Mouse (Mus musculus) c-Kit-positive CD71-positive TER-119-negative erythroid progenitor cells, embryonic 14.5 days (primary cell): Measurements from ENCODE around the gene Fcrlb.
"Not testable (repeated sequence)": the region's sequence is repeated elsewhere in the genome, so short reads cannot be mapped to it uniquely, and the experiment has no call there.

Source experiments
- DNase-seq: peaks from one replicate; pipeline ENCODE4 v3.0.0-alpha.2; 2013; ENCODE audit warnings: low read depth

Fcrlb gene

DNA sequence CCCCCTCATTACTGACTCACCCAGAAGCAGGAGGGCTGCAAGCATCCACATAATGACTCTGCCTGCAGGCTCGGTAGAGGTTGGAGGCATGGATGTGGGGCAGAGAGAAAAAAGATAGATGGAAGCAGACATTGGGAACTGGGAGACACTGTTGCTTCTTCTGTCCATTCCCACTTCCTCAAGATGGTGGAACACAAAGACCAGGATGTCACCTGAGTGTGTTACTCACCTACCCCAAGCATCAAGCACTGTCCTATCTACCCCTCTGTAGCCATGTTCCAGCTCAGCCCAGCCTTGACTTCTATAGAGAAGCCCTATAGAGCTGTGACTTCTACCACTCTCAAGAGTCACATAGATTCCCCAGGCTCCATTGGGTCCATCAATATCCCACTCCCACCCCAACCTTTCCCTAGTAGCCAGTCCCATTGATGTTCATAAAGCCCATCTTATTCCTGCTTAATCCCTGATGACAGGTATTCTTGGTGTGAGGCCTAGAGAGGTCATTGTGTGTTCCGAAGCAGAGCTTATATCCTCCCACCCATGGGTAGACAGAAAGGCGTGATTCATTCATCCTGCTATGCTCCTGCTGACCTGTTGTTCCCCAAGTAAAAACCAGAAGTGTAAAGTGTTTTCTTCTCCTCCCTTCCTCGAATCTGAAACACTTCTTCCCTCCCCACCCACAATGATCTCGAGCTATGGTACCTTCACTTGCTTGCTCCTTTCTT is at the start of gene Fcrlb:
Gene Fcrlb, minus strand, starts transcription at position 51 of the 725 bp plus-strand sequence.
- no peak for DNase-seq

DNA sequence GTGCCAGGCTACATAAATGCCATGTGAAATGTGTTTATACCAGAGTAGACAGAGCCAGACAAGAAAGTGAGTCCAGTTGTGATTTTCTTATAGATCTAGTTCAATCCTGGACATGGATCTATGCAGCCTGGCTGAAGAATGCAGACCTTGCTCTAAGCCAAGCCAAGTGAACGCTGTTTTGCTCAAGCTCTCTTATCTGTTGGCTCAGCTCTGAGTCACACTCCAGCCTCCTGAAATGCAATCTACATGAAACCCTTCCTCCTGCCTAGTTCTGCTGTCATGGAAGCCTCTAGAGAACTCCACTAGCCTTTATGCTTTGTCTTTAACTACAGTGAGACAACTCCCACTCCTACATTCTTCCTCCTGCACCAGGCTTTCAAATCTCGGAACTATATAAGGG is 49.6 kb upstream of the Fcrlb start:
- no peak for DNase-seq

DNA sequence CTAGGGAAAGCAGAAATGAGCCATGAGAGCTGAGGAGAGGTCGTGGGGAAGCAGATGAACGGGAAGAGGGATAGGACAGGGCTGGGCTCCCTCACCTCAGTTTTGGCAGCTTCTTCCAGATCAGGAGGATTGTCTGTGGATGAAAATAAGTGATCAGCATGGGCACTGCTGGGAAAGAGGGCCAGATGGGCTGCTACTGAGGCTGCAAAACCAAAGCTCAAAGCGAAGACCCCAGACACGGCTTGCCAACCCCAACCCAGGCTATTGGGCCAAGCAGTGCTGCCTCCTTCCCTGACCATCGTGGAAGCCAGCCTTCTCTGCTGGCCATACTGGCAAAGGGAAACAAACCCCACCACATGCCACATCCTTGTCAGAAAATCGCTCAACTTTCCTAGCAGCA is 48.4 kb upstream of the Fcrlb start:
- no peak for DNase-seq

DNA sequence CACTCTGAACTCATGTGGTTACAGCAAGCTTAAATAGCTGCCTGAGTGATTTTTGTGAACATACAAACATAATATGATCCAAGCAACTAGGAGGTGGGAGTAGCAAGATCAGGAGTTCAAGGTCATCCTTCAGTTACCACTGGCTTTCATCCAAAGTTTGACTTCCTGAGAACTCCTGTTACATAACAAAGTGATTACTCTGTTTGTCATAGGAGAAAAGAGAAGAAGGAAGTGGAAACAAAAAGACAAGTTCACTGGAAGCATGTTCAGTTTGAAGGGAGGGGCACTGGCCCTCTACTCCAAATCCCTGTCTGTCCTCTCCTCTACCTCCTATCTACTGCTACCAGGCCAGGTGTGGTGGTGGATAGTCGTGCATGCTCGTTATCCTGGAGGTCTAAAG is 47.0 kb upstream of the Fcrlb start:
- no peak for DNase-seq

DNA sequence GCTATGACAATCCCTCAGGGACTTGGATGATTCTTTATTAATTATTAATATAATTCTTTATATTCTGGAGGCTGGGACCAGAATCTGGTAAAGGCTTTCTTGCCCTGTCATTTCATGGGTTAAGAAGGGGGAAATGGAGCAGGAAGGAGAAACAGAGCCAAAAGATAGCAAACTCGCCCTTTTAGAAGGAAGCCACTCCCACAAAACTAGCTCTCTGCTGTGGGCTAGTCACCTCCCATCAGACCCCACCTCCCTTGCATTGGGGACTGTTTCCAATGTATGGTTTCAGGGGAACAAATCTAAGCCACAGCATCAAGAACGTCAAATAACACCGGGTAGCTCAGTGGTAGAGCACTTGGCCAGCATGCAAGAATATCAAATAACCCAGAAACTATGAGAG is 45.5 kb upstream of the Fcrlb start:
- DNase-seq: no peak

DNA sequence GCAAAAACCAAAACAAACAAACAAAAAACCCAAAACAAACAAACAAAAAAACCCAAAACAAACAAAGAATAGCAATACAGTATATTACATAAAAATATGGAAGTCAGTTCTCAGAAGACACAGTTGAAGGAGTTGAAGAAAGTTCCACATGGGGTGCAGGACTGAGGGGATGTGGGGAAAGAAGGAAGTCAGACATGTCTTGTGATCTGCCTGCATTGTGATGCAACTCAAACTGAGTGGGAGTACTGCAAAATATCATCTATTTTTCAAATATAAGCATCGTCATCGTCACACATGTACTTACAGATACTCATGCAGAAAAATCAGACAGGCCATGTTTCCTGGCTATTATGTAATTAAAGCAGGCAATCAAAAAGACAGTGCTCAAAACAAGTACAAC is 40.5 kb upstream of the Fcrlb start:
- no peak for DNase-seq

DNA sequence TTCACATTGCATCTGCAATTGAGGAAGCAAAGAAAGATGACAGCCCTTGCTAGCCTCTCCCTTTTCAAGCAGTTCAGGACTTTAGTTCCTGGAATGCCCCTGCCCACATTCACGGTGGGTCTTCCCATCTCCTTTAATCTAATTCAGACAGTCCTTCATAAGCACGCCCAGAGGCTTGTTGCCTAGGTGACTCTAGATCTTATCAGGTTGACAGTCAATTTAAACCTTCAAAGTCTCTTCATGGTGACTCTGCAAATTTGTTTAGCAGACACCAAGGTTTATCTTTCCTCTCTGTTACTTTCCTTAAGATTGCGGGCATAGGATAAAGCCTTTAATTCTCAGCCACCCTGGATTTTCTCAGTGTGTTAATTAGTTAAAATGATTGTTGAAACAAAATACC is 38.0 kb upstream of the Fcrlb start:
- peak; percentile 71 for DNase-seq

DNA sequence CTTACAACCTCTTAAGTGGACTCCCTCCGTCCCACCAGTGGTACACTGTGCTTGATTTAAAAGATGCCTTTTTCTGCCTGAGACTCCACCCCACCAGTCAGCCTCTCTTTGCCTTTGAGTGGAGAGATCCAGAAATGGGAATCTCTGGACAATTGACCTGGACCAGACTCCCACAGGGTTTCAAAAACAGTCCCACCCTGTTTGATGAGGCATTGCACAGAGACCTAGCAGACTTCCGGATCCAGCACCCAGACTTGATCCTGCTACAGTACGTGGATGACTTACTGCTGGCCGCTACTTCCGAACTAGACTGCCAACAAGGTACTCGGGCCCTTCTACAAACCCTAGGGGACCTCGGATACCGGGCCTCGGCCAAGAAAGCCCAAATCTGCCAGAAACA is 32.2 kb upstream of the Fcrlb start:
- not testable (repeated sequence) for DNase-seq

DNA sequence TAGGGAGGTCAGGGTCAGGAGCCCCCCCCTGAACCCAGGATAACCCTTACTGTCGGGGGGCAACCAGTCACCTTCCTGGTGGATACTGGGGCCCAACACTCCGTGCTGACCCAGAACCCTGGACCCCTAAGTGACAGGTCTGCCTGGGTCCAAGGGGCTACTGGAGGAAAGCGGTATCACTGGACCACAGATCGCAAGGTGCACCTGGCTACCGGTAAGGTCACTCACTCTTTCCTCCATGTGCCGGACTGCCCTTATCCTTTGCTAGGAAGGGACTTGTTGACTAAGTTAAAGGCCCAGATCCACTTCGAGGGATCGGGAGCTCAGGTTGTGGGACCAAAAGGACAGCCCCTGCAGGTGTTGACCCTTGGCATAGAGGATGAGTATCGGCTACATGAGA is 31.4 kb upstream of the Fcrlb start:
- not testable (repeated sequence) for DNase-seq

DNA sequence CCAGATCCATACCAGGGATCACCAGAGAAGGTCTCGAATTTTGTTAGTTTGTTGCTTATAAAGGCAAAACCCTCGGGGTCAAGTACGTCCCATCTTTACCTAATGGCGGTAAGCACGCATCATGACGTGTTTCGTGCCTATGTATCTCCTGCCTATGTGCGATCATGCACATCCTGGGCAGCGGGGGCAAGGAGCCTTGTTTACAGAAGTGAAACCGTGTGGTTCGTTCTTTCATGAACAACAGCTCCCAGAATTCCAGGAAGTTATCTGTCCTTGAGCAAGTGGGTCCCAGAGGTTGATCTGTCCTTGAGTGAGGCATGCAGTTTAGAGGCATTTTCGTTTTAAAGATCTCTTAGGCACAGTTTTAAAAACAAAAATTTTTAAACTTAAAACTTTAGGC is 26.5 kb upstream of the Fcrlb start:
- no peak for DNase-seq

DNA sequence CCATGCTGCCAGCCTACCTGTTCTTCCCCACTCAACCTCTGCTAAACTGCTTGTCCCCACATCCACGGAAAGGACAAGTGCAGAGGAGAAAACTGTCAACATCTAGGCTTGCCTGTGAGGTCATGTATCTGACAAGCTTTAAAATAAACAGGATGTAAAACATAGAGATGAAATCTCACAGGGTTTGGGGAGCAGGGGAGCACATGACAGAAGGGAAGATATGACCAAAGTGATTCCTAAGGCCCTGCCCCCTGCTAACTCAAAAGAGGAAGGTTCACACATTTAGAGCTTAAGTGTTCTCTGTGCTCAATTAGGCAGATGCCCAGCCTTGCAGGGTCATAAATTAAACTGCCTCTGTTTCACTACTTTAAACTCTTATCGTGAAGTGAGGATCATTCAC is 21.6 kb upstream of the Fcrlb start:
- no peak for DNase-seq

DNA sequence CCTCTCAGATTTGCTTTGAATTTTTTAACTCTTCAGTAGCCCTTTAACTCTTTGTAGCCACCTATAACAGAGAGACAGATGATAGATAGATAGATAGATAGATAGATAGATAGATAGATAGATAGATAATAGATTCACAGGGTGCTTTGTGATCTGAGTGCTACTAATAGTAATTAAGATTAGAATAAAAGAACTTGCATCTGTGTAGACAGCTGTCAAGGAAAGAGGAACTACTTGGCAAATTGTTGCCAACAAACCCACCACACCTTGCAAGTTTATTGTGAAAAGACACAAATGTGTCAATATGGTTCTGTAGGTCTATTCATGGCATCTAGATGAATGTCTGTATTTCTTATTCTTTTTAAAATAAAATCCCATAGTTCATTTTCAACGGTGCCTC is 21.2 kb upstream of the Fcrlb start:
- no peak for DNase-seq

DNA sequence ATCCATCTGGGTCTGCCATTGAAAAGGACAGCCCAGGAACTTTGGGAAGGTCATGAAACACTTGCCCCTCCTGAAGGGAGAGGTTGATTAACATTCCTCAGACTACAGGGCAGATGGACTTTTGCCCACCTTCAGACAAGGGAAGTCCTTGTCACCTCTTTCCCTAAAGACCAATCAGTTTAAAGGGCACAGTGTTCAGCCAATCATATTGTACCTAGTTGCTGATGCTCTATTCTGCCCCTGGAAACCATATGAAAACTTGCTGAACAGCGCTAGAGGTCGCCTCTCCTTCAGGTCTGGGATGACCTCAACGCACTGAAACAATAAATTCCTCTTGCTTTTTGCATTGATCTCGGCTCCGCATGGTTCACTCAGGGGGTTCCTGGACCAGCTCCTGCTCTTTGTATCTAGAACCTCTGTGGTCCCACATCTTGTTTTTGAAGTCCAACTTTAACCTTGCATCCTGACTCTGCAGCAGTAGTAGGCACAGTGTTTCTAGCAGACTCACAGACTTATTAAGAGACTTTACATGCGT is 20.7 kb upstream of the Fcrlb start:
- no peak for DNase-seq

DNA sequence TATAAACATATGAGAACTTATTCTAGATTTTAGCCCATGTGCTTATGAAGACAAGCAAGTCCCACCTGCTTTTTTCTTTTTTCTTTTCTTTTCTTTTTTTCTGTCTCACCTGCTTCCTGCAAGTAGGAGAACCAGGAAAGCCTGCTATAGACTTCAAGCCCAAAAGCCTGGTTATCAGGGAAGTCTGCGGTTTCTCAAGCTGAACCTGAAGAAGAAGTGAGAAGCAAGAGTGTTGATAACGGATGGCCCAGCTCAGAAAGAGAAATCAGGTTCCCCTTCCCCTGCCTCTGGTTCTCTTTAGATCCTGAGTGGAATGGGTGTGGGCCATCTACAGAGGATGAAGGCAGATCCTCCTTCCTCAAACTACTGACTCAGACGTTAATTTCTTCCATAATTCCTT is 19.3 kb upstream of the Fcrlb start:
- DNase-seq: no peak

DNA sequence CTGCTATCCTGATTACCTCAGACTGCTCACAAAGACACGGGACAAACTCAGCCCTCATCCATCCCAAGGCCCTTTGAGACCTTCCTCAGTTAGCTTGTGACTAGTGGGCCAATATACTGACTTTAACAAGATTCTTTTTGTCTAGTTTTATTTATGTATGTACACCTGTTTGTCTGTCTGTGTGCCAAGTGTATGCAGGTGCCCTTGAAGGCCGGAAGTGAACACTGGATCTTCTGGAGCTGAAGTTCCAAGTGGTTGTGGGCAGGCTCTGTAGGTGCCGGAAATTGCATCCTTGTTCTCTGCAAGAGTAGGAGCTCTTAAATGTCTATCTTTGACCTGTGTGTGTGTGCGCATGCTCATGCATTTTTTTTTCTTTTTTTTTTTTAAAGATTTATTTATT is 16.5 kb upstream of the Fcrlb start:
- DNase-seq: no peak

DNA sequence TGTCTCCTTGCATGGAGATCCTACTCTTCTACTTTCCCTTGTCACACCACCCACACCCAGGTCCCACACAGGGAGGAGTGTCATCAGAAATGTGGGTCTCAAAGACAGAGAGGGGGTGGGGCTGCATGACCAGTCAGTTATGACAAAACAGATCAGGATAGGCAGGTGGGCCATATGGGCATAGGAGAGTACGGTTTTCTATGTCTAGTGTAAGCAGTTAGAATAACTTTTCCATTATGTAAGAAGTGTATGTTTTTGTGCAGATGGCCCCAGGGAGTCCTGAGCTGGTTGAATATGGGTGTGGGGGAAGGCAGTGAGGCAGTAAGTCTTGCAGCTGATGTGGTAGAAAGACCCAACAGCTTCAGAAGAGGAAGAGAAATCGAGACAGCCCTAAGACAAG is 15.7 kb upstream of the Fcrlb start:
- DNase-seq: no peak

DNA sequence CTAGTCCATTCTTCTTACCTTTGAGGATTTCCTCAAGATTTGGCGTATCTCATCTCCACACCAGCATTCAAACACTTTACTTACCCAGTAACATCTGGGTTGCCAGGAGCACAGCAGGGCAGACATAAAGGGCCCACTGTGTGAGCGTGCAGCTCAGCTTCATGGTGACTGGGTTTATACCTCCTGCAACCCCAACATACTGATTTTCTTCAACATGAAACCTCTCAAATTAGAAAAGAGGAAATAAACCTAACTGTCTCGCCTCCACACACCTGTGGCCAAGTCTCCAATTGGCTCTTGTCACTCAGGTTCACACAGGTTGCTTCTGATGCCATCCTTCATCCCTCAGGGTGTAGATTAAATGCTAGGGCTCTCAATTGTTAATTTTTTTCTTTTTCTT is 14.6 kb upstream of the Fcrlb start, which contains the start of gene Fcrla:
Gene Fcrla, minus strand, starts transcription at position 206 of the 400 bp plus-strand sequence.
- DNase-seq: no peak

DNA sequence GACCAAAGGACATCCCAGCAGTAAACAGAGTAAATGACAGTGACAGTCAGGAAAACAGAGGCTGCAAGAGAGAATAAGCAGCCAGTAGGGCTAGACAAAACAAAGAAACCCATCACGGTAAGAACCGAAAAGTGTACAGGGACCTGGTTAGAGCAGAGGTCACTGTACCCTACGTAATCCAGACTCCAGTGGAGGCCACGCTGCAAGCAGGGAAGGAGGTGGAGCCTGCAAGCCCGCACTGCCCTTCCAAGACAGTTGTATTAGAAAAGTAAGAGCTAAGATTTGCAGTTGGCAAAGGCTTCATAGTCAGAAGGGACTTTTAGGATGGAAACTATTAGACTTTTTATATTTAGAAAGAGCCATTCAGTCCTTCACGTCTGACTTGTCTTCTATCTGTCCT is 14.2 kb upstream of the Fcrlb start:
- DNase-seq: no peak

DNA sequence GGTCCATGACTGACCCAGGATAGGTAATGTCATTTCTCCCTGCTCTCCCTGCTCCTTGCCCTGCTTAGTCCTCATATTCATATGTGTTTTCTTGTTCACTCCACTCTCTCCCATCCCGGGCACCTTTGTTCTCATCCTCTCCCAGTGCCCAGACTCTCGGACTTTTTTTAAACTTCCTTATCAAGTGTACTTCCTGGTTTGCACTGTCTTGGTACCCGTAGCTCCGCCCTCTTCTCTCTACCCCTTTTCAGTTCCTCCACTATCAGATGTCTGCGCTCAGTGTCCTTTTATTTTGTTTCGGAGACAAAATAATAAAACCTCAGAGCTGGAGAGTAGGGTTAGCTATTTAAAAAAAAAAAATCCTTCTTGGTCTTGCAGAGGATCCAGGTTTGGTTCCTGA is 11.7 kb upstream of the Fcrlb start:
- peak; percentile 53 for DNase-seq

DNA sequence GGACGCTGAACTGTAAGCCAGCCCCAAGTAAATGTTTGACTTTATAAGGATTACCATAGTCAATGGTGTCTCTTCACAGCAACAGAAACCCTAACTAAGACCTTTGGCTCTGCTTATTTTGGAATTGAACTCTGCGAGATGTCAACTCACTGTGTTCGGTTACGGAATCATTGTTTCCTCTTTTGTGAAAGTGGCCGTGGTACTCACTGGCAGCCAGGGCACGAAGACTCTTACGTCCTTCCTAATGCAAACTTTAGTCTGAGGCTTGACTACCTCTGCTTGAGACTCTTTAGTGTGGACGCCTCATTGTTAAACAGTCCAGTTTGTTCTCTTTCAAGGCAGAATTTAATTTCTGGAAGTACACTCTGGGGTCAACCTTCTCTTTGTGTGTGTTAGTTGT is 6.6 kb upstream of the Fcrlb start:
- no peak for DNase-seq

DNA sequence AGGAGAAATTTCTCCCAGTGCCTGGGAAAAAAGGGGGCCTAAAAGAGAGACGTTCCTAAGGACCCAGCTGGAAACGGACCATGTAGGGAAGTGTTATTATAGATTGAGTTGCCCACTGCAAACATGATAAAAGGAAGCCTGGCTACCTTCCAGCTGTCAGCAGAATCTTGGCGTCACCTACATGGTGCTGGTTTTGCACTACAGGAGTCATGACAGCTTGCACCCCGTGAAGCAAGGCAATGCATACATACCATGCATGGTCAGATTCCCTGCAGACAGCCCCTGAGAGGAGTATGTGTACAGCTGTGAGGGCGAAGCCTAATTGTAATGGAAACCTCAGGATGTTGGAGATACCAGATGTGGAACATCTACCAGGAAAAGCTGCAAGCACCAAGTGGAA is 2.9 kb upstream of the Fcrlb start:
- no peak for DNase-seq

DNA sequence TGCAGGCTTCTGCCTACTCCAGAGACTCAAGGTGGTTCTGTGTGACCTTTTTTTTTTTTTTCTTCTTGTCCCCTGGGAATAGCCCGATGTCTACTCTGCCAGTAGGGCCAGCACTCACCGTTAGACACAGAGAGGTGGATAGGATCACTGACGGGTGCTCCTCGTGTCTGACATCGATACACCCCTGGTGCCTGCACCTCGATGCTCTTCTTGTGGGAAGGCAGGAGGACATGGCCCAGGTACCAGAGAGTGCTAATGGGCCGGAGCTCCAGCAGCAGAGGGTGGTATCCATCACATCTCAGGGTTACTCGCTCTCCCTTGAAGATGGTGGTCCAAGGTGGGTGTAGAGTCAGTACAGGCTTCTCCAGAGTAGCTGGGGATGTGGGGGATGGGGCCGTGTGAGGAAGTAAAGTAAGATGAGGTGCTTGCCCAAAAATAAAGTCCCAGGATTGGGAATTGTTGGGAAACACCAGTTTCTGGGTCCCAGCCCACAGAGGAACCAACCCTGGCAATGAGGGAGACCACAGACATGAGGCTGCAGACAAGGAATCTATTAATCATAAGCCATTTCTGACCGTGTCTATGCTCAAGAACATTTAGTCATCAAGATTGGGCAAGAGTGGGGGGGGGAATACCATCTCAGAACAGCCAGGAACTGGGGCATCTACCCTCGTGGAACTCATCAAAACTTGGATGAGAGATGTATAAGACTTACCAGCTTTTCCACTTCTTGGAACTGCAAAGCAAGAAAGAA is 657 bp downstream of the Fcrlb start:
- no peak for DNase-seq

DNA sequence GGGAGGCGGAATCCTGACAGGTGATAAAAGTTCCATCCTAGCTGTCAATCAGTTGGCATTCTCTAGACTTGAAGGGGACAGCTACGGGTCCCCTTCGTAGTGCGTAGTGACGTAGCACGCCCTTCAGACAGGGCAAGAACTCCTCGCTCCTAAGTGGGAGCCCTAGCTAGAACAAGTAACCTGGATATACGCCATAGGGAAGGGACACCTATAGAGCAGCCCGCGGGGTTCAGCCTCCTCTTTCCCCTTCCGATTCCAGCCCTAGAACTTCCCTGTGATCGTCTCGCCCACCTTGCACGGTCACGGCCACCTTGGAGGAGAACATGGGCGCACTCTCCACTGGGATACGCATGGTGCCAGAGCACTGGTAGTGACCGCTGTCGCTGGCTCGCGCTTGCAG is 4.4 kb downstream of the Fcrlb start:
- no peak for DNase-seq
